Mouse (Mus musculus) 416B (cell line): ENCODE results near the gene Eno1.
A peak's percentile ranks its signal among the peaks of the same experiment; 100 is the strongest.
"Not testable (repeated sequence)": the region's sequence is repeated elsewhere in the genome, so short reads cannot be mapped to it uniquely, and the experiment has no call there.

Experiments
- DNase-seq: peaks from one replicate; pipeline ENCODE4 v3.0.0; 2011; ENCODE audit warnings: low read depth

Gene Eno1

GRCm38 (mm10) chr4:150281018-150281761 is 44.7 kb downstream of the Eno1 start, which contains the start of gene Rere:
TSS of gene Rere (plus strand) at chr4:150281646.
- DNase-seq, result peak; percentile 96

GRCm38 (mm10) chr4:150281891-150282630 is 45.5 kb downstream of the Eno1 start:
- peak; percentile 58 for DNase-seq

- no peak for DNase-seq
Observed at GRCm38 (mm10) chr4:150282631-150283334, 46.3 kb downstream of the Eno1 start.

GRCm38 (mm10) chr4:150283335-150283638 is 46.8 kb downstream of the Eno1 start:
- no peak for DNase-seq

- DNase-seq, result no peak
Observed at GRCm38 (mm10) chr4:150283993-150284392, 47.5 kb downstream of the Eno1 start.

- peak; percentile 72 for DNase-seq
Observed at GRCm38 (mm10) chr4:150286980-150287379, 50.5 kb downstream of the Eno1 start.

GRCm38 (mm10) chr4:150287463-150287862 is 50.9 kb downstream of the Eno1 start:
- DNase-seq, result not testable (repeated sequence)

GRCm38 (mm10) chr4:150291900-150292299 is 55.4 kb downstream of the Eno1 start:
- DNase-seq, result no peak

- no peak for DNase-seq
Observed at GRCm38 (mm10) chr4:150294870-150295269, 58.3 kb downstream of the Eno1 start.

GRCm38 (mm10) chr4:150295966-150296365 is 59.4 kb downstream of the Eno1 start:
- DNase-seq, result peak; percentile 59
